20 mouse cellular contexts compared by ENCODE assay signal in the genomic region with DNA sequence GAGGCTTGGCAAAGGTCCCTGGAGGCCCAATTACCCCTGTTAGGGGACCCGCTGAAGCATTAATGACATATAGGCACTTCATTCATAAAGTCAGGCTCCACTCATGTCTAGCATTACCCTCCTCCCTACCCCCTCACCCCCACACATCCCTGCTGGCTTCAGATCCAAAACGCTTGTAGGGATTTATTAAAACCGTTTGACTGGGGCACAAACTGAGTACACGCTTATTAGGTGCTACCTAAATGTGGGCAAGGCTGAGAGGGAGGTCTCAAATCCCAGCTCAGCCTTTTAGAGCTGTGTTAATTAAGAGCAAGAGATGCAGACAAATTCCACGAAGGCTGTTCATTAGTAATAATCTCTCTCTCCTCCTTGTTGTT. TPM values are rescaled to one million over a fixed set of nuclear protein-coding genes. Genes with fewer than 3 reads are reported as not detected.
DNase-seq lines count a peak whose midpoint lies in the region; ATAC-seq and TF ChIP-seq lines count a peak whose summit lies in the region.
"Had no signal": no experiment of that assay in that cellular context is flagged by ENCODE, and none has a peak within 500 bp of the region (broad histone marks: within the 10 kb centered on the region; RNA-seq: fewer than 3 reads in every experiment).

No protein-coding gene starts in this region.

- TF ChIP-seq EP300 in lung, postnatal 0 days (IDR thresholded peaks at IDR 0.05), result no peak

- intact Hi-C loops in left cerebral cortex, postnatal 10 days (cut with DNase I), result no loop called here

- H3K4me3 ChIP-seq in lung, embryonic 15.5 days, result no peak overlapping the region
- H3K4me3 ChIP-seq in lung, postnatal 0 days (ENCODE audit: low read depth, low read length), result no peak overlapping the region
- H3K4me3 ChIP-seq in embryonic facial prominence, embryonic 12.5 days, result no peak overlapping the region
- no peak overlapping the region for H3K4me3 ChIP-seq in forebrain, embryonic 15.5 days
- no peak overlapping the region for H3K4me3 ChIP-seq in limb, embryonic 13.5 days
- H3K4me3 ChIP-seq: liver, embryonic 12.5 days had no signal

- DNase-seq in lung, postnatal 0 days (ENCODE audit: low spot score), result no peak
- no peak for DNase-seq in left cerebral cortex, postnatal 10 days (ENCODE audit: extremely low spot score in 1 of 2, low spot score in 2 of 2)
- DNase-seq in T-cell, adult 2 months (ENCODE audit: low spot score), result no peak
- DNase-seq in heart, adult 18-20 months, result no peak
- DNase-seq: adrenal gland, adult 2 months; cerebellum, adult 8-10 months; gastrocnemius, postnatal 10 days; heart, postnatal 36 days; kidney, postnatal 10 days; layer of hippocampus, adult 9-11 months; lung, postnatal 10 days; right cerebral cortex, adult 18-20 months had no signal

- ATAC-seq in lung, embryonic 15.5 days (ENCODE audit: borderline replicate concordance, extremely low read depth, low FRiP score, low TSS enrichment), result peak; percentile 27; the same call in 1 of the 2 replicates
- ATAC-seq in lung, postnatal 0 days, result no peak
- ATAC-seq in embryonic facial prominence, embryonic 12.5 days (ENCODE audit: insufficient number of reproducible peaks, insufficient read depth, low FRiP score, low TSS enrichment), result peak; percentile 52; the same call in 1 of the 2 replicates
- peak; percentile 16 for ATAC-seq in forebrain, embryonic 15.5 days (replicated peaks)
- peak; percentile 41 for ATAC-seq in limb, embryonic 13.5 days (ENCODE audit: low FRiP score, low read depth)
- ATAC-seq: intestine, postnatal 0 days; liver, embryonic 12.5 days had no signal

- no peak for TF ChIP-seq CTCF in lung, postnatal 0 days (IDR thresholded peaks at IDR 0.05)

- H3K4me1 ChIP-seq in lung, embryonic 15.5 days, result peaks cover 3% of the 10 kb centered on the region; the same call in 1 of the 2 replicates
- H3K4me1 ChIP-seq in lung, postnatal 0 days (ENCODE audit: insufficient read depth, low read depth, low read length), result peaks cover 4% of the 10 kb centered on the region; the same call in 1 of the 2 replicates
- peaks cover 30% of the 10 kb centered on the region for H3K4me1 ChIP-seq in embryonic facial prominence, embryonic 12.5 days
- H3K4me1 ChIP-seq in forebrain, embryonic 15.5 days, result peaks cover 33% of the 10 kb centered on the region
- H3K4me1 ChIP-seq in limb, embryonic 13.5 days, result peaks cover 38% of the 10 kb centered on the region
- H3K4me1 ChIP-seq: liver, embryonic 12.5 days had no signal

- no peaks in the 10 kb centered on the region for H3K9me3 ChIP-seq in lung, embryonic 15.5 days
- no peaks in the 10 kb centered on the region for H3K9me3 ChIP-seq in lung, postnatal 0 days (ENCODE audit: low read length)
- no peaks in the 10 kb centered on the region for H3K9me3 ChIP-seq in embryonic facial prominence, embryonic 12.5 days
- H3K9me3 ChIP-seq in forebrain, embryonic 15.5 days, result no peaks in the 10 kb centered on the region
- no peaks in the 10 kb centered on the region for H3K9me3 ChIP-seq in limb, embryonic 13.5 days
- H3K9me3 ChIP-seq: liver, embryonic 12.5 days had no signal

- H3K4me2 ChIP-seq in lung, embryonic 15.5 days, result no peak overlapping the region
- no peak overlapping the region for H3K4me2 ChIP-seq in lung, postnatal 0 days (replicated peaks; ENCODE audit: low read depth, low read length)
- H3K4me2 ChIP-seq in embryonic facial prominence, embryonic 12.5 days (replicated peaks), result peak overlapping the region; percentile 7; the same call in 1 of the 2 replicates
- no peak overlapping the region for H3K4me2 ChIP-seq in forebrain, embryonic 15.5 days (replicated peaks)
- H3K4me2 ChIP-seq in limb, embryonic 13.5 days (replicated peaks), result no peak overlapping the region
- H3K4me2 ChIP-seq: heart, embryonic 11.5 days; liver, embryonic 12.5 days had no signal

- no peaks in the 10 kb centered on the region for H3K36me3 ChIP-seq in lung, embryonic 15.5 days
- H3K36me3 ChIP-seq in lung, postnatal 0 days (ENCODE audit: insufficient read depth, low read length), result no peaks in the 10 kb centered on the region
- H3K36me3 ChIP-seq in embryonic facial prominence, embryonic 12.5 days, result no peaks in the 10 kb centered on the region
- no peaks in the 10 kb centered on the region for H3K36me3 ChIP-seq in forebrain, embryonic 15.5 days
- H3K36me3 ChIP-seq in limb, embryonic 13.5 days, result no peaks in the 10 kb centered on the region
- H3K36me3 ChIP-seq: G1E; liver, embryonic 12.5 days had no signal

- no peak overlapping the region for H3K9ac ChIP-seq in lung, embryonic 15.5 days
- no peak overlapping the region for H3K9ac ChIP-seq in lung, postnatal 0 days (replicated peaks; ENCODE audit: low read depth)
- H3K9ac ChIP-seq in embryonic facial prominence, embryonic 12.5 days, result no peak overlapping the region
- H3K9ac ChIP-seq in forebrain, embryonic 15.5 days (replicated peaks), result no peak overlapping the region
- H3K9ac ChIP-seq in limb, embryonic 13.5 days, result no peak overlapping the region
- H3K9ac ChIP-seq: liver, embryonic 12.5 days had no signal

- H3K27ac ChIP-seq in lung, embryonic 15.5 days, result no peak overlapping the region
- H3K27ac ChIP-seq in lung, postnatal 0 days (ENCODE audit: low read length), result no peak overlapping the region
- 0 out of 2 replicates have a peak overlapping the region, but pooled peaks have one; percentile 38 for H3K27ac ChIP-seq in embryonic facial prominence, embryonic 12.5 days
- no peak overlapping the region for H3K27ac ChIP-seq in forebrain, embryonic 15.5 days (replicated peaks)
- H3K27ac ChIP-seq in limb, embryonic 13.5 days, result no peak overlapping the region
- H3K27ac ChIP-seq: liver, embryonic 12.5 days had no signal

- WGBS in lung, embryonic 15.5 days, result 35% methylated on average over 5 of the region's 5 CpGs
- 52% methylated on average over 5 of the region's 5 CpGs for WGBS in lung, postnatal 0 days
- WGBS in embryonic facial prominence, embryonic 12.5 days, result 11% methylated on average over 5 of the region's 5 CpGs
- 6% methylated on average over 5 of the region's 5 CpGs for WGBS in forebrain, embryonic 15.5 days
- 7% methylated on average over 5 of the region's 5 CpGs for WGBS in limb, embryonic 13.5 days

- H3K27me3 ChIP-seq in lung, embryonic 15.5 days, result peaks cover 14% of the 10 kb centered on the region
- H3K27me3 ChIP-seq in lung, postnatal 0 days (replicated peaks; ENCODE audit: insufficient read depth, low read length), result no peaks in the 10 kb centered on the region
- H3K27me3 ChIP-seq in embryonic facial prominence, embryonic 12.5 days, result peaks cover 7% of the 10 kb centered on the region; the same call in 1 of the 2 replicates
- 0 out of 2 replicates have a peak, but pooled peaks cover 4% of the 10 kb centered on the region for H3K27me3 ChIP-seq in forebrain, embryonic 15.5 days
- peaks cover 36% of the 10 kb centered on the region for H3K27me3 ChIP-seq in limb, embryonic 13.5 days

RNA-seq across cellular contexts. Expression of gene Cryz, which starts 45.5 kb away (rescaled TPM):
- polyA plus RNA-seq in lung, embryonic 15.5 days (2015; fragmentation: Nextera tagmentation; extraction: Ambion mirVana), result 15.9 and 16.8 TPM in 2 replicates
- 4.8 and 5.1 TPM in 2 replicates for polyA plus RNA-seq in lung, postnatal 0 days (2015; fragmentation: Nextera tagmentation; extraction: Ambion mirVana)
- polyA plus RNA-seq in embryonic facial prominence, embryonic 12.5 days (2016; fragmentation: Nextera tagmentation; extraction: Ambion mirVana), result 23.2 and 26.5 TPM in 2 replicates
- 9.6 and 10.4 TPM in 2 replicates for polyA plus RNA-seq in forebrain, embryonic 15.5 days (2015; fragmentation: Nextera tagmentation; extraction: Ambion mirVana)
- 22.1 and 22.7 TPM in 2 replicates for polyA plus RNA-seq in limb, embryonic 13.5 days (2015; fragmentation: Nextera tagmentation; extraction: Ambion mirVana)
- 10 to 100 TPM; 16.4 to 18.2 TPM for total RNA-seq in left cerebral cortex, postnatal 10 days (2021)
- total RNA-seq in heart, adult 18-20 months (2021), result 10 to 100 TPM; 19.7 to 20.8 TPM

RNA-seq across cellular contexts. Expression of gene Tyw3, which starts 45.9 kb away (rescaled TPM):
- polyA plus RNA-seq in lung, embryonic 15.5 days (2015; fragmentation: Nextera tagmentation; extraction: Ambion mirVana), result 13.5 and 16.0 TPM in 2 replicates
- polyA plus RNA-seq in lung, postnatal 0 days (2015; fragmentation: Nextera tagmentation; extraction: Ambion mirVana), result 4.2 and 4.4 TPM in 2 replicates
- polyA plus RNA-seq in embryonic facial prominence, embryonic 12.5 days (2016; fragmentation: Nextera tagmentation; extraction: Ambion mirVana), result 18.2 and 18.3 TPM in 2 replicates
- 14.1 and 16.4 TPM in 2 replicates for polyA plus RNA-seq in forebrain, embryonic 15.5 days (2015; fragmentation: Nextera tagmentation; extraction: Ambion mirVana)
- 15.9 and 21.8 TPM in 2 replicates for polyA plus RNA-seq in limb, embryonic 13.5 days (2015; fragmentation: Nextera tagmentation; extraction: Ambion mirVana)
- 10 to 100 TPM; 11.2 to 12.6 TPM for total RNA-seq in left cerebral cortex, postnatal 10 days (2021)
- total RNA-seq in heart, adult 18-20 months (2021), result 1 to 10 TPM; 3.5 to 3.7 TPM
